ENCODE assay signal across 13 mouse cellular contexts in the genomic region with DNA sequence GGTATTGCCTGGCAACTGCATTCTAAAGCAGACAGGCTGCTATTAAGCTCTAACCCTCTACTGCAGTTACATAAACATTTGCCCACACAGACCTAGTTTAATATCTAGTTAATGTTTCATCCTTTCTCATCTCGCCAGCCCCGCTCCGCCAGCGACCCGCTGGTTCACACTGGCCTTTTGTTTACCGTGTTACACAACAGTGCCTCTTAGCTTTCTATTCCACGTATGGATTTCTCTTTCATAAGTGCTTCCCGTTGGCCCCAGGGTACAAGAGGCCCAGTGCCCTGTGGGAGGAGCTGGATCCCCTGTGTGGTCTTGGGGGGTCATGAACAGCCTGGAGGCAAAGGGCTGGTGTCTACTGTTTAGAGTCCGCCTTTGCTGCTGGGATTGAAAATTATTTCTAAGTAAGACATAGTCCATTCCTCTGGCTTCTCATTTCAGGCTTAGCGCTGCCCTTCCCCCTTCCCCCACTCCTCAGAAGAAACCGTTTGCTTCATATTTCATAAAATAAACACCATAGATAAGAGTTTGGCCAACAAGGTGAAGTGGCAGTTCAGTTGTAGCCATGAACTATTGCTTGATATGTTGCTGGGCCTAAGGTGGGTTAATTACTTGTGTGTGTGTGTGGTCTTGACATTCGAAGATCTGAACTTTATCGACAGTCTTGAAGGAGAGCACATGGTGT. TPM values are rescaled to one million over a fixed set of nuclear protein-coding genes. Genes with fewer than 3 reads are reported as not detected.
DNase-seq lines count a peak whose midpoint lies in the region; ATAC-seq lines count a peak whose summit lies in the region.
"Had no signal": no experiment of that assay in that cellular context is flagged by ENCODE, and none has a peak within 500 bp of the region (broad histone marks: within the 10 kb centered on the region; RNA-seq: fewer than 3 reads in every experiment).

No protein-coding gene starts in this region.

- peaks cover 20% of the 10 kb centered on the region for H3K4me1 ChIP-seq in embryonic facial prominence, embryonic 10.5 days
- peaks cover 16% of the 10 kb centered on the region for H3K4me1 ChIP-seq in intestine, embryonic 14.5 days (replicated peaks; ENCODE audit: control insufficient read depth, insufficient read depth, low read length)

- intact Hi-C loops in heart, postnatal 25 days (cut with DNase I), result loop anchor here (5.0 kb wide), 2 partner anchors 49 to 894 kb away; no protein-coding TSS in a partner anchor

- no peak for ATAC-seq in intestine, embryonic 14.5 days (replicated peaks; ENCODE audit: low FRiP score, low TSS enrichment, low read depth)

- no peak overlapping the region for H3K4me3 ChIP-seq in embryonic facial prominence, embryonic 10.5 days
- no peak overlapping the region for H3K4me3 ChIP-seq in intestine, embryonic 14.5 days (ENCODE audit: low read depth, low read length)

- no peaks in the 10 kb centered on the region for H3K27me3 ChIP-seq in embryonic facial prominence, embryonic 10.5 days (replicated peaks; ENCODE audit: low read depth, poor library complexity, severe bottlenecking)
- H3K27me3 ChIP-seq in intestine, embryonic 14.5 days (replicated peaks; ENCODE audit: control insufficient read depth, insufficient read depth, low read length), result no peaks in the 10 kb centered on the region

- WGBS in embryonic facial prominence, embryonic 10.5 days, result 80% methylated on average over 13 of the region's 13 CpGs
- WGBS in intestine, embryonic 14.5 days, result 44% methylated on average over 13 of the region's 13 CpGs

- H3K27ac ChIP-seq in embryonic facial prominence, embryonic 10.5 days (replicated peaks), result 0 out of 2 replicates have a peak overlapping the region, but pooled peaks have one; percentile 32
- peak overlapping the region; percentile 39 for H3K27ac ChIP-seq in intestine, embryonic 14.5 days (ENCODE audit: low read depth)

- DNase-seq in embryonic facial prominence, embryonic 10.5 days (ENCODE audit: low spot score), result no peak
- peak; percentile 56 for DNase-seq in intestine, embryonic 14.5 days (ENCODE audit: low spot score)
- DNase-seq in kidney, postnatal 4 days, result peak; percentile 63 to 81
- DNase-seq in lung, postnatal 10 days, result peak; percentile 49
- no peak for DNase-seq in frontal cortex, postnatal 10 days (ENCODE audit: low spot score in 2 of 2)
- no peak for DNase-seq in heart, postnatal 25 days (ENCODE audit: low spot score)
- no peak for DNase-seq in neural tube, embryonic 10.5 days (ENCODE audit: extremely low spot score, low spot score)
- DNase-seq: right cerebral cortex, postnatal 25 days had no signal

- H3K9ac ChIP-seq in intestine, embryonic 14.5 days (ENCODE audit: low read length), result no peak overlapping the region

- no peak overlapping the region for H3K4me2 ChIP-seq in intestine, embryonic 14.5 days (ENCODE audit: low read length)

- H3K36me3 ChIP-seq in embryonic facial prominence, embryonic 10.5 days (replicated peaks), result peaks cover 64% of the 10 kb centered on the region
- peaks cover 15% of the 10 kb centered on the region for H3K36me3 ChIP-seq in intestine, embryonic 14.5 days (ENCODE audit: control insufficient read depth, insufficient read depth, low read length)
- H3K36me3 ChIP-seq: G1E had no signal

- H3K9me3 ChIP-seq in embryonic facial prominence, embryonic 10.5 days, result no peaks in the 10 kb centered on the region
- no peaks in the 10 kb centered on the region for H3K9me3 ChIP-seq in intestine, embryonic 14.5 days (ENCODE audit: control insufficient read depth, low read length)

RNA-seq across cellular contexts. Expression of a gene that starts 49.6 kb away (rescaled TPM):
- not detected in 2 replicates for polyA plus RNA-seq in embryonic facial prominence, embryonic 10.5 days (2016; fragmentation: Nextera tagmentation; extraction: Ambion mirVana)
- polyA plus RNA-seq in intestine, embryonic 14.5 days (2014; fragmentation: Nextera tagmentation; extraction: Ambion mirVana), result not detected in 2 replicates
- not detected for total RNA-seq in heart, postnatal 25 days (2021)
- total RNA-seq: G1E; left cerebral cortex, postnatal 25 days had no signal
- polyA plus RNA-seq: brain, embryonic 14.5 days; G1E; heart, embryonic 16.5 days; thymus, postnatal 0 days had no signal

Comparison
In these comparisons a context has a peak if more than half of its experiments do, and no peak if none do; other contexts are left out.
1. DNase-seq: peak in intestine, embryonic 14.5 days (single experiment), kidney, postnatal 4 days (2 of 2) and lung, postnatal 10 days (single experiment); none in embryonic facial prominence, embryonic 10.5 days (single experiment), frontal cortex, postnatal 10 days (0 of 2), heart, postnatal 25 days (single experiment) and neural tube, embryonic 10.5 days (single experiment).